21 mouse cellular contexts compared by ENCODE assay signal in genomic region chr8:60055063-60055462, GRCm38 (mm10).
DNase-seq lines count a peak whose midpoint lies in the region; ATAC-seq and TF ChIP-seq lines count a peak whose summit lies in the region.
"Had no signal": no experiment of that assay in that cellular context is flagged by ENCODE, and none has a peak within 500 bp of the region (broad histone marks: within the 10 kb centered on the region; RNA-seq: fewer than 3 reads in every experiment).

No protein-coding gene starts in this region.

- H3K4me1 ChIP-seq in cortical plate, adult 2 months (ENCODE audit: control insufficient read depth, insufficient read depth, low read length) = peaks cover 1% of the 10 kb centered on the region; the same call in 1 of the 2 replicates
- H3K4me1 ChIP-seq: embryonic facial prominence, embryonic 13.5 days; embryonic facial prominence, embryonic 15.5 days; forebrain, embryonic 13.5 days; forebrain, embryonic 15.5 days had no signal

- peak; percentile 13 to 41 for DNase-seq in frontal cortex, adult 2 months (ENCODE audit: extremely low spot score in 1 of 2, low spot score in 1 of 2)
- no peak for DNase-seq in frontal cortex, postnatal 14 days (ENCODE audit: low spot score in 2 of 2)
- DNase-seq in right cerebral cortex, adult 18-20 months = peak; percentile 2
- no peak for DNase-seq in right cerebral cortex, postnatal 4 days
- DNase-seq in lung, postnatal 4 days = no peak
- DNase-seq: adrenal gland, adult 2 months; adrenal gland, postnatal 10 days; adrenal gland, postnatal 25 days; cerebellum, adult 11-12 months; cerebellum, adult 2 months; cerebellum, adult 9-10 months; cerebellum, postnatal 10 days; cerebellum, postnatal 25 days; embryo, embryonic 11 days; forebrain, postnatal 0 days had no signal

- ATAC-seq in erythroblast, adult 5-6 weeks (replicated peaks; ENCODE audit: low FRiP score, poor library complexity, severe bottlenecking) = no peak
- ATAC-seq: forebrain, embryonic 13.5 days; forebrain, embryonic 15.5 days; forebrain, postnatal 0 days had no signal

- TF ChIP-seq POLR2A in cortical plate, adult 2 months (IDR thresholded peaks at IDR 0.05; ENCODE audit: extremely low read depth, insufficient read depth, low read length) = no peak

- 0 out of 2 replicates have a peak overlapping the region, but pooled peaks have one; percentile 65 for H3K27ac ChIP-seq in cortical plate, adult 2 months (ENCODE audit: insufficient read depth, low read length)
- H3K27ac ChIP-seq: embryonic facial prominence, embryonic 13.5 days; embryonic facial prominence, embryonic 15.5 days; forebrain, embryonic 13.5 days; forebrain, embryonic 15.5 days had no signal

- no peak overlapping the region for H3K4me3 ChIP-seq in cortical plate, adult 2 months (ENCODE audit: insufficient read depth, low read length)
- H3K4me3 ChIP-seq: embryonic facial prominence, embryonic 13.5 days; embryonic facial prominence, embryonic 15.5 days; forebrain, embryonic 13.5 days; forebrain, embryonic 15.5 days had no signal

- no peak for TF ChIP-seq CTCF in cortical plate, adult 2 months (IDR thresholded peaks at IDR 0.05; ENCODE audit: extremely low read depth, insufficient read depth, low read length)

Comparison
In these comparisons a context has a peak if more than half of its experiments do, and no peak if none do; other contexts are left out.
1. DNase-seq: peak in frontal cortex, adult 2 months (2 of 2) and right cerebral cortex, adult 18-20 months (single experiment); none in frontal cortex, postnatal 14 days (0 of 2), right cerebral cortex, postnatal 4 days (single experiment) and lung, postnatal 4 days (0 of 2).